Comparison of ENCODE assay signal across 16 mouse cellular contexts in genomic region chr8:94989711-94990110, GRCm38 (mm10). TPM values are rescaled to one million over a fixed set of nuclear protein-coding genes. Genes with fewer than 3 reads are reported as not detected.
DNase-seq lines count a peak whose midpoint lies in the region; ATAC-seq and TF ChIP-seq lines count a peak whose summit lies in the region.
"Had no signal": no experiment of that assay in that cellular context is flagged by ENCODE, and none has a peak within 500 bp of the region (broad histone marks: within the 10 kb centered on the region; RNA-seq: fewer than 3 reads in every experiment).

No protein-coding gene starts in this region.

- no peak for TF ChIP-seq CTCF in G1E (IDR thresholded peaks at IDR 0.05; ENCODE audit: low read depth, low read length)

- peaks cover 100% of the 10 kb centered on the region for H3K4me1 ChIP-seq in G1E (ENCODE audit: insufficient read depth, low read depth, low read length)
- peaks cover 54% of the 10 kb centered on the region for H3K4me1 ChIP-seq in brown adipose tissue, adult 24 weeks (ENCODE audit: control insufficient read depth, insufficient read depth, insufficient read length, low read length)

- peaks cover 96% of the 10 kb centered on the region for H3K36me3 ChIP-seq in G1E (replicated peaks)
- H3K36me3 ChIP-seq: embryonic facial prominence, embryonic 12.5 days; midbrain, embryonic 13.5 days had no signal

- H3K27me3 ChIP-seq in G1E (ENCODE audit: insufficient read depth, low read length), result no peaks in the 10 kb centered on the region
- H3K27me3 ChIP-seq: midbrain, embryonic 13.5 days; Patski had no signal

- H3K9me3 ChIP-seq in G1E (replicated peaks), result no peaks in the 10 kb centered on the region
- H3K9me3 ChIP-seq: embryonic facial prominence, embryonic 12.5 days; midbrain, embryonic 13.5 days had no signal

- peak overlapping the region; percentile 47; the same call in 1 of the 2 replicates for H3K4me3 ChIP-seq in G1E (ENCODE audit: low read depth, low read length)
- H3K4me3 ChIP-seq in brown adipose tissue, adult 24 weeks (ENCODE audit: insufficient read depth, low read depth, low read length), result no peak overlapping the region
- H3K4me3 ChIP-seq: embryonic facial prominence, embryonic 12.5 days; midbrain, embryonic 13.5 days had no signal

- no peak for ATAC-seq in G1E (ENCODE audit: extremely low read depth, insufficient number of reproducible peaks, low FRiP score, poor library complexity, severe bottlenecking)
- ATAC-seq: midbrain, embryonic 13.5 days; Patski had no signal

- peak overlapping the region; percentile 96 for H3K27ac ChIP-seq in brown adipose tissue, adult 24 weeks (replicated peaks; ENCODE audit: low read depth, low read length)
- H3K27ac ChIP-seq: embryonic facial prominence, embryonic 12.5 days; midbrain, embryonic 13.5 days had no signal

- peak; percentile 67 for DNase-seq in kidney, adult 9 months
- DNase-seq in kidney, postnatal 10 days, result no peak
- no peak for DNase-seq in G1E (ENCODE audit: low spot score)
- peak; percentile 70 to 84 for DNase-seq in cerebellum, postnatal 25 days
- DNase-seq in natural killer cell, adult 2 months (ENCODE audit: low spot score in 2 of 2), result no peak
- no peak for DNase-seq in B cell, adult 2 months
- DNase-seq: gastrocnemius, postnatal 14 days; lung, adult 2 months; lung, postnatal 4 days; right cerebral cortex, postnatal 25 days; thymus, adult 18-20 months had no signal

RNA-seq across cellular contexts. Expression of gene Adgrg1, which starts 15.2 kb away (rescaled TPM):
- total RNA-seq in G1E (2014; fragmentation: Nextera tagmentation) (339 and 345 TPM in 2 replicates), G1E (2017) (54.0 and 57.7 TPM in 2 replicates)
- 211 and 229 TPM in 2 replicates for polyA plus RNA-seq in G1E (2012)
- polyA plus RNA-seq in brown adipose tissue, adult 24 weeks (2012; ENCODE audit: insufficient read depth, insufficient read length, missing spikeins), result 7.4 and 18.4 TPM in 2 replicates

RNA-seq across cellular contexts. Expression of gene Adgrg3, which starts 27.8 kb away (rescaled TPM):
- total RNA-seq in G1E (2014; fragmentation: Nextera tagmentation) (not detected in 2 replicates), G1E (2017) (0.17 and 0.49 TPM in 2 replicates)
- polyA plus RNA-seq in G1E (2012), result 0.10 and 0.12 TPM in 2 replicates
- not detected in 2 replicates for polyA plus RNA-seq in brown adipose tissue, adult 24 weeks (2012; ENCODE audit: insufficient read depth, insufficient read length, missing spikeins)
- total RNA-seq: CH12.LX had no signal

Comparison
In these comparisons a context has a peak if more than half of its experiments do, and no peak if none do; other contexts are left out.
1. DNase-seq: peak in kidney, adult 9 months (single experiment) and cerebellum, postnatal 25 days (2 of 2); none in kidney, postnatal 10 days (single experiment), G1E (single experiment), natural killer cell, adult 2 months (0 of 2) and B cell, adult 2 months (0 of 2).
2. RNA of gene Adgrg1, which starts 15.2 kb away (polyA plus RNA-seq): 211 to 229 TPM in G1E; 7.4 to 18.4 TPM in brown adipose tissue, adult 24 weeks; every median in the first group is over 10 times any median in the second.